Mouse (Mus musculus) left cerebral cortex, postnatal 4 days (tissue): ENCODE results near the gene Dnaaf3. TPM values are rescaled to one million over a fixed set of nuclear protein-coding genes. Genes with fewer than 3 reads are reported as not detected.
"Not testable (repeated sequence)": the region's sequence is repeated elsewhere in the genome, so short reads cannot be mapped to it uniquely, and the experiment has no call there.

Source experiments
- DNase-seq: peaks from one replicate; pipeline ENCODE4 v3.0.0-alpha.2; 2022
- intact Hi-C: fragments of 180-260 bp; cut with DNase I; formaldehyde crosslinking; loops from one replicate; pipeline ENCODE4 v1.15.1; 2025
- total RNA-seq, 2 experiments: library from RNA; stranded (reverse); gene quantifications; 2 replicates each; pipeline ENCODE4 v1.2.3; 2021

Dnaaf3 gene
- total RNA-seq, result under 1 TPM; 0.50 to 0.77 TPM

- peak; percentile 49 for DNase-seq
- intact Hi-C loops, result no loop called here
These were observed at the start of gene Dnaaf3 for GRCm38 (mm10) chr7:4532005-4532729. TSS of gene Dnaaf3 (minus strand) at chr7:4532453.

- intact Hi-C loops, DNase-seq: not testable (repeated sequence)
These were observed 49.2 kb upstream of the Dnaaf3 start for GRCm38 (mm10) chr7:4581481-4581880.

DNA sequence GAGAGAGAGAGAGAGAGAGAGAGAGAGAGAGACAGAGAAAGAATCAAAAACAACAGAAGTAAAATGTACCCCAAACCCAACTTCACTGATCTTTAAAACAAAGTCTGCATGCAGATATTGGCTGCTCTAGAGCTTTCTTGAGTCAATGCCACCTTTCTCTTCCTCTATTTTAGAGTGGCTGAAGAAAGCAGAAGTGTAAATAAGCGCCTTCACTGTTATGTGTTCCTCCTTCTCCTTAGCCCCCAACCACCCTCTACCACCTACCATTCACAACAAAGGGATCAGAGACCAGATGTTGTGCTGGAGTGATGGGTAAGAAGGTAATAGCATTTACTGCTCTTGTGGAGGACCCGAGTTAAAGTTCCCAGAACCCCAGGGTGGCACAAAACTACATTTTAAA is 40.1 kb upstream of the Dnaaf3 start:
- intact Hi-C loops, DNase-seq: not testable (repeated sequence)

- DNase-seq, result no peak
- intact Hi-C loops, result no loop called here
These were observed 30.4 kb upstream of the Dnaaf3 start for GRCm38 (mm10) chr7:4562660-4563059.

- no peak for DNase-seq
- intact Hi-C loops, result loop anchor here (5.0 kb wide), 1 partner anchor 240 kb away; no protein-coding TSS in a partner anchor
These were observed 24.9 kb upstream of the Dnaaf3 start for GRCm38 (mm10) chr7:4557167-4557560.

DNA sequence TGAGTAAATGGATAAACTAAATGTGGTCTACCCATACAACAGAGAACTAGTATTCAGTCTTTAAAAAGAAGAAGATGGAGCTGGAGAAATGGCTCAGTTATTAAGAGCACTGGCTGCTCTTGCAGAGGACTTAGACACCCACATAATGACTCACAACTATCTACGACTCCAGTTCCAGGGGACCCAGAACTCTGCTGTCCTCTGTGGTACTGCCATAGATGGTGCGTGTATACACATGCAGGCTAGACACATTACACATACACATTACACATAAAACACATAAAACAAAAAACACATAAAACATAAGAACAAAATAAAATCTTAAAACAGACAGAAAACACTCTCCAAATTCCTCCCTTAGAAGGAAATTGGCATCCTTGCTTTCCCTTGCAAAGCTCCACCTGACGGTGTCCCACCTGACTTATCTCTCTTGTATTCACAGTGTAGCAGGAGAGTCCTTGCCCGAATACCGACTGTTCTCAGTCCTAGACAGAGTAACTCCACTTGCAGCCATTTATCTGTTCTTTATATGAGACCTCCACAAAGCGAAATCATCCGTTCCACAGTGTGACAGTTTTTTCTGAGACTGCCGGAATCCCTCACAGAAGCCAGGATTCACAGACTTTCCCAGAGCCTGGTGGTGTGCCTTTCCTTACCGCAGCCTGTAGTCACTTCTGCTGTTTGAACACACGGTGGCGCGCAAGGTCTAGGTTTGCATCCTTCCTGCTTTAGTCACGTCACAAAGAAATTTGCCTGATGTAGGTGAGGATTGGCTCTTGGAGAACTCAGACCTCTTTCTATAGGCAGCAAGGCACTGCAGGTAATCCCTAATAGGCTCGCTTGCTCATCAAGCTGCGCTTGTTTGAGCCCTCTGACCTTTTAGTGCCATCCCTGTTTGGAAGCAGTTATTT is 24.3 kb upstream of the Dnaaf3 start:
- intact Hi-C loops, result loop anchor here (5.0 kb wide), 1 partner anchor 241 kb away; no protein-coding TSS in a partner anchor
- peak; percentile 79 for DNase-seq

DNA sequence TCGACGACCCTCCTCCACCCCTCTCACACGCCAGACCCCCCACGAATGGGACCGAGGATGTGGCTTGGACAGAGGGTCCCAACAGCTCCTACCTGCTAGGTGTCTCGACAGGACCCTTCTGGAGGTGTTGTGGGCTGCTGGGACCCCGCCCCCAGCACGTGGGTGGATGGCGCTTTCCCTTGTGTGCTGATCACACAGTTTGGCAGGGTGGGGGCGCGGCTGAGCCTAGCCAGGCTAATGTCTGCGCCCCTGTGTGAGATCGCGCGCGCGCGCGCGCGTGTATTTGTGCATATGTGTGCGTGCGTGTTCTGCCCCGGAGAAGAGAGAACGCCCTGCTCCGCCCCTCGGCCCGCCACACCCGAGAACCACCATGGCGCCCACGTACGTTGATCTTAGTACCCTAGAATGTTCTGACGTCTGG is 15.0 kb upstream of the Dnaaf3 start, which contains the start of gene Syt5:
Gene Syt5, minus strand, starts transcription at position 321 of the 421 bp plus-strand sequence.
- peak; percentile 76 for DNase-seq
- intact Hi-C loops, result no loop called here

DNA sequence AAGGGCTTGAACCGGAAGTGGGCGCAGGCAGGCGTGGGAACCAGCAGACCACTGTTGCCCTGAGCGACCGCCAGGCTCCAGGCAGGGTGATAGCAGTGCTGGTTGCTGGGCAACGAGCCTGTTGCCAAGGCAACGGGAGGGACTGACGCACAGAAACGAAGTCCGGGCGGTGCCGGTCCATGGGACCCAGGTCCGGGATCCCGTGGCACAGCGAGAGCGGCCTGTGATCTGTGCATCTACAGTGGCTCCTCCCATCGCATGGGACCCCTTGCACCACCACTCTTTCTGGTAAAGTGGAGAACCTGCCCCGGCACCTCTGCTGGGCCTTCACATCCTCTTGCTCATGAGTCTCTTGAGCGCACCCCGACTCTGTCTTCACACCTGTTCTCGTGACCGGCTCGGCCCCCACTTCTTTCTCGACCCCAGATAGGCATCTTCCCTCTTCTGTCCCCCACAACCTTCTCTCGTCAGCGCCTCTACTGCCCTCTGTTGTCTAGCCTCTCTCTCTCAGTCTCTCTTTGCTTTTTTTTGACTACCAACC is 14.4 kb upstream of the Dnaaf3 start:
- DNase-seq, result peak; percentile 93
- intact Hi-C loops, result no loop called here

DNA sequence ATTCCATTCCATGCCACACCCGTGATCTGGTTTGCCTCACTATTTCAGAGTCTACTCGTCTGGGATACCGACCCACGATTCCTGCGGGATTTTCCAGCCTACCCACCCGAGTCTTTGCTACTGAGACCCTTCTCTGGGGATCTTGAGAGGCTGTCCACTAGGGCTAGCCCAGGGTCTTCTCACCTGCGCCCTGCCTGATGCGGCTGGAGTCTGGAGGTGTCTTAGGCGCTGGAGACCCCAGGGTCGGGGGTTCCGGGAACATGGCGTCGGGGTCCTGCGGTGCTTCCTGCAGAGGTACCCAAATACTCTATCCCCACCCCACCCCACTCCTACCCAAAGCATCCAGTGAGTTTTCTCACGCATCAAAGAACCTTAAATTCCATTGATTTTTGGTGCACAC is 13.8 kb upstream of the Dnaaf3 start:
- DNase-seq, result no peak
- intact Hi-C loops, result no loop called here

GRCm38 (mm10) chr7:4542013-4542412 is 9.8 kb upstream of the Dnaaf3 start:
- intact Hi-C loops, result no loop called here
- no peak for DNase-seq

DNA sequence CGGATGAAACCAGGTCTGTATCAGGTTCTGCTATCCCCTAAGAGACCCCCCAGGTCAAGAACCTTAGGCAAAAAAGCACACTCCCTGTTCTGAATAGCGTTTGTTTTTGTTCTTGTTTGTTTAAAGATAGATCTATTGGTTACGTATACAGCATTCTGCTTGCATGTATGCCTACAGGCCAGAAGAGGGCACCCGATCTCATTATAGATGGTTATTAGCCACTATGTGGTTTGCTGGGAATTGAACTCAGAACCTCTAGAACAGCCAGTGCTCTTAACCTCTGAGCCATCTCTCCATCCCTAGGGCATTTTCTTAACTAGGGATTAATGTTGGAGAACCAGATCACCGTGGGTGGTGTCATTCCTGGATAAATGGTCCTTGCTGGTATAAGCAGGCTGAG is 9.1 kb upstream of the Dnaaf3 start:
- intact Hi-C loops, result no loop called here
- DNase-seq, result no peak

DNA sequence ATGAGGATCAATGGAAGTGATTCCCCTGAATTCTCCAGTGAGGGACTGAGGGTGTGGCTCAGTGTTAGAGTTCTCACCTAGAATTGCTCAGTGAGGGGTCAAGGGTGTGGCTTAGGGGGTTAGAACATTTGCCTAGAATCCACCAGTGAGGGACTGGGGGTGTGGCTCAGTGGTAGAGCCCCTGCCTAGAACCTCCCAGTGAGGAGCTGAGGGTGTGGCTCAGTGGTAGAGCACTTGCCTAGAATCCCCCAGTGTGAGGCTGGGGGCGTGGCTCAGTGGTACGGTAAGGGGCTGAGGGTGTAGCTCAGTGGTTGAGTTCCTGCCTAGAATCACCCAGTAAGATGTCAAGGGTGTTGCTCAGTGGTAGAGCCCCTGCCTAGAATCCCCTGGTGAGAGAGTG is 6.8 kb upstream of the Dnaaf3 start:
- DNase-seq, result no peak
- intact Hi-C loops, result no loop called here

- DNase-seq, result no peak
These were observed 4.9 kb upstream of the Dnaaf3 start for GRCm38 (mm10) chr7:4537181-4537580.

GRCm38 (mm10) chr7:4536369-4536768 is 4.1 kb upstream of the Dnaaf3 start:
- intact Hi-C loops, result no loop called here
- DNase-seq, result no peak

More at GRCm38 (mm10) chr7:4537181-4537580, 4.9 kb upstream of the Dnaaf3 start:
- intact Hi-C loops, result no loop called here

GRCm38 (mm10) chr7:4530166-4530565 is 2.1 kb downstream of the Dnaaf3 start:
- intact Hi-C loops, result not testable (repeated sequence)

GRCm38 (mm10) chr7:4527302-4527689 is 5.0 kb downstream of the Dnaaf3 start:
- no peak for DNase-seq
- intact Hi-C loops, result no loop called here

More at GRCm38 (mm10) chr7:4530166-4530565, 2.1 kb downstream of the Dnaaf3 start:
- DNase-seq, result not testable (repeated sequence)

DNA sequence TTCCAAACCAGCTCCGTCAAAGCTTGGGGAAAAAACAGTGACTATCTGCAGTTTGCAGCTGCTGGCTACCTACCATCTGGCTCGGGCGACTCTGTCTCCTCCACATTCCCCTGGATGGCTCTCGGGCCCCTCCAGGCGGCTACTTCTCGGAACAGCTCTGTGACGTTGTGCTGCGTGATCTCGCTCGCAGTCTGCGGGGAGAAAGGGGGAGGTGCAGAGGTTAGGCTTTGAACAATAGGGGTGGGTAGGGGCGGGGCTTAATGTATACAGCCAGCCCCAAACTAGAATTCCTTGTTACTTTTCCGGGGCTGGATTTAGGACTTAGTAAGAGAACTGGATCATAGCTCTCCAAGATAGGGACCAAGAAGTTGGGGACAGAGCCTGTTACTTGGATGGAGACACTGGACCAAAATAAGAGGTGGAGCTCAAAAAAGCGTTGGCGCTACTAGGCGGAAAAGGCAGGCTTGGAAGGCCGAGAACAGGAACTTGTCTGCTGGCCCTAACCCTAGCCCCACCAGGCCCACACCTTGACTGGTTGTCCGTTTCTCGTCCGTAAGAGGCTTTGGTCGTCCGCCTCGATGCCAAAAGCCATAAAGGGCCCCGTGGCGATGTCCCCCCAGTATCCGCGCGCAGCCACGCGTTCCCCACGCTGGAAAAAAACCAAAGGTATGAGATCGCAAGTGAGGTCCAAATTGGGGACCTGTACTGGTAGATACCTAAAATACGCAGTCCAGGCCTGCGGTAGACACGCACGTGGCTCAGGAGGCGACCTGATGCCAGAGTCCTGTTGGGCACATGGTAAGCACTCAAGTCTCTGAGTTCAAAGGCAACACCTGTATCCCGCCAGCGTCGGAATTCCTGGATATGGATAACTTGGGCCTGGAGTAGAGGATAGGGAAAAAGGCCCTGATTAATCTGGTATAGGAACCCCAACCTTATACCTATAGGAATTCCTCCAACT is 5.6 kb downstream of the Dnaaf3 start:
- DNase-seq, result peak; percentile 78
- intact Hi-C loops, result no loop called here

DNA sequence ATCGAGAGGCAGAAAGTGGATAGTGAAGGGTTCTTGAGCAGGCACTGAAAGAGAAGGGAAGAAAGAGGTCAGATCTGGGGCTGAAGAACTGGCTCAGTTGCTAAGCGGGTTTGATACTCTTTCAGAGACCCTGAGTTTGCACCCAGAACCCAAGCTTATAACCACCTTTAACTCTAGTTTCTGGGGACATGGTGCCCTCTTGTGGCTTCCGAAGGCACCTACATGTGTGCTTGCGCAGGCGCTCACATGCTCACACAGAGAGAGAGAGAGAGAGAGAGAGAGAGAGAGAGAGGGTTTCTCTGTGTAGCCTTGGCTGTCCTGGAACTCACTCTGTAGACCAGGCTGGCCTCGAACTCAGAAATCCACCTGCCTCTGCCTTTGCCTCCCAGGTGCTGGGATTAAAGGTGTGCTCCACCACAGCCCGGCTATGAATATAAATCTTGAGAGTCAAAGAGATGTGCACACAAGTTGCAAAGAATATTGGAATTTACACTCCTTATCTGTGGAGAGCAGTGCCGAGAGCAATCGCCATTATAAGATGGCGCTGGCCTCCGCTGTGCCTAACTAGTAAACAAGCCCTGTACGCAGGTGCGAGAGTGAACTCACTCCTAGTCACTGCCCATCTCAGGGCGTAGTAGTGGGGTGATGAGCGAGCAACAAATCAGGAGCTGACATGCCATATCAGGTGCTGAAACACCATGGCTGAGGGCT is 7.9 kb downstream of the Dnaaf3 start, which contains the start of gene Tnni3:
Gene Tnni3, minus strand, starts transcription at position 18 of the 711 bp plus-strand sequence.
- intact Hi-C loops, result not testable (repeated sequence)
- peak; percentile 45 for DNase-seq
